Mouse (Mus musculus) CH12.LX (cell line): ENCODE results near the gene Nkx2-1.

Experiments used
- ELF1 ChIP-seq: IDR thresholded peaks from 2 replicates; pipeline ENCODE4 v1.6.1; 2014; ENCODE audit warnings: low read depth, mild to moderate bottlenecking, inconsistent platforms, low read length, improper control_type of control experiment
- NRF1 ChIP-seq: IDR thresholded peaks from 2 replicates; pipeline ENCODE4 v1.6.1; 2014; ENCODE audit warnings: low read depth, mild to moderate bottlenecking, inconsistent platforms, low read length, improper control_type of control experiment, moderate library complexity
- POLR2A ChIP-seq: IDR thresholded peaks from 2 replicates; pipeline ENCODE4 v1.6.1; 2011; ENCODE audit warnings: low read depth, mild to moderate bottlenecking, improper control_type of control experiment, low read length
- TBP ChIP-seq: conservative IDR thresholded peaks from 2 replicates; pipeline ENCODE4 v1.6.1; 2011; ENCODE audit warnings: low read depth, low read length, improper control_type of control experiment
- USF1 ChIP-seq: IDR thresholded peaks from 2 replicates; pipeline ENCODE4 v1.6.1; 2014; ENCODE audit warnings: low read depth, mild to moderate bottlenecking, inconsistent platforms, low read length, improper control_type of control experiment

DNA sequence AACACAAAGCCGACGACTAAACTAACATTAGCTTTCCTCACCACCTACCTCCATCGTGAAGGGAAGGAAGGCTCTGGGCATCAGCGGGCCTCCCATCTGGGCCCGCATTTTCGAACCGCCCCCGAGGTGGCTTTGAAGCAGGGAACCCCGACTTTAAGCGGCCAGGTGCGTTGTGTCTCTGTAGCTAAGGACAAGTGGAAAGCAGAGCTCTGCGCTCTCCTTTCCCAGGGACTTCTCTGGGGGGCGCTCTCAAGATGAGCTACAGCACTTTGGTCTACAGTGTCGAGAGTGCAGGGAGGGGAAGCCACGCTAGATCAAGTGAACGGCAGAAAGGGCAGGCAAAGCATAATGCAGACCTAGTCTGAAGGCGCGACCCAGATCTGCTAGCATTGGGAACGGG is 634 bp upstream of the Nkx2-1 start:
- no peak for TF ChIP-seq NRF1
- TF ChIP-seq POLR2A, result no peak
- no peak for TF ChIP-seq USF1
- no peak for TF ChIP-seq ELF1
- TF ChIP-seq TBP, result no peak
